Comparison of ENCODE assay signal across 21 mouse cellular contexts in genomic region chr2:169902896-169903295, GRCm38 (mm10).
DNase-seq lines count a peak whose midpoint lies in the region; ATAC-seq lines count a peak whose summit lies in the region.
"Had no signal": no experiment of that assay in that cellular context is flagged by ENCODE, and none has a peak within 500 bp of the region (broad histone marks: within the 10 kb centered on the region; RNA-seq: fewer than 3 reads in every experiment).

No protein-coding gene starts in this region.

- whole genome bisulfite sequencing in forebrain, embryonic 14.5 days, result 76% methylated on average over 7 of the region's 7 CpGs
- WGBS in forebrain, embryonic 12.5 days, result 77% methylated on average over 7 of the region's 7 CpGs
- 51% methylated on average over 7 of the region's 7 CpGs for WGBS in hindbrain, embryonic 16.5 days
- 77% methylated on average over 7 of the region's 7 CpGs for WGBS in hindbrain, embryonic 11.5 days

- no peak overlapping the region for H3K4me2 ChIP-seq in forebrain, embryonic 14.5 days (ENCODE audit: low read length)
- H3K4me2 ChIP-seq in forebrain, embryonic 12.5 days, result no peak overlapping the region
- no peak overlapping the region for H3K4me2 ChIP-seq in hindbrain, embryonic 16.5 days (ENCODE audit: low read length)
- H3K4me2 ChIP-seq in hindbrain, embryonic 11.5 days (replicated peaks; ENCODE audit: low read depth, low read length), result no peak overlapping the region
- H3K4me2 ChIP-seq: heart, embryonic 11.5 days; heart, embryonic 15.5 days; intestine, embryonic 15.5 days had no signal

- H3K36me3 ChIP-seq in forebrain, embryonic 14.5 days (ENCODE audit: control insufficient read depth, insufficient read depth, low read length), result no peaks in the 10 kb centered on the region
- H3K36me3 ChIP-seq in forebrain, embryonic 12.5 days (replicated peaks), result no peaks in the 10 kb centered on the region
- H3K36me3 ChIP-seq in hindbrain, embryonic 16.5 days (ENCODE audit: control insufficient read depth, insufficient read depth, low read length), result no peaks in the 10 kb centered on the region
- H3K36me3 ChIP-seq in hindbrain, embryonic 11.5 days (ENCODE audit: control insufficient read depth, insufficient read depth, low read length), result no peaks in the 10 kb centered on the region
- H3K36me3 ChIP-seq: embryonic facial prominence, embryonic 10.5 days; G1E; heart, embryonic 15.5 days; intestine, embryonic 15.5 days had no signal

- no peaks in the 10 kb centered on the region for H3K9me3 ChIP-seq in forebrain, embryonic 14.5 days (replicated peaks; ENCODE audit: control insufficient read depth, low read length)
- no peaks in the 10 kb centered on the region for H3K9me3 ChIP-seq in forebrain, embryonic 12.5 days
- no peaks in the 10 kb centered on the region for H3K9me3 ChIP-seq in hindbrain, embryonic 16.5 days (ENCODE audit: control insufficient read depth, low read length)
- H3K9me3 ChIP-seq in hindbrain, embryonic 11.5 days (ENCODE audit: control insufficient read depth, low read length), result no peaks in the 10 kb centered on the region
- H3K9me3 ChIP-seq: embryonic facial prominence, embryonic 10.5 days; heart, embryonic 15.5 days; intestine, embryonic 15.5 days had no signal

- H3K9ac ChIP-seq in forebrain, embryonic 14.5 days (ENCODE audit: low read length), result no peak overlapping the region
- no peak overlapping the region for H3K9ac ChIP-seq in forebrain, embryonic 12.5 days
- no peak overlapping the region for H3K9ac ChIP-seq in hindbrain, embryonic 16.5 days (ENCODE audit: low read depth, low read length)
- no peak overlapping the region for H3K9ac ChIP-seq in hindbrain, embryonic 11.5 days (ENCODE audit: low read depth, low read length)
- H3K9ac ChIP-seq: heart, embryonic 15.5 days; intestine, embryonic 15.5 days had no signal

- no peak overlapping the region for H3K4me3 ChIP-seq in forebrain, embryonic 14.5 days (ENCODE audit: low read depth, low read length)
- no peak overlapping the region for H3K4me3 ChIP-seq in forebrain, embryonic 12.5 days (replicated peaks)
- no peak overlapping the region for H3K4me3 ChIP-seq in hindbrain, embryonic 16.5 days (ENCODE audit: low read length)
- no peak overlapping the region for H3K4me3 ChIP-seq in hindbrain, embryonic 11.5 days (ENCODE audit: low read depth, low read length)
- H3K4me3 ChIP-seq: embryonic facial prominence, embryonic 10.5 days; heart, adult 2 months; heart, embryonic 15.5 days; intestine, embryonic 15.5 days had no signal

- H3K4me1 ChIP-seq in forebrain, embryonic 14.5 days (ENCODE audit: control insufficient read depth, insufficient read depth, low read length), result no peaks in the 10 kb centered on the region
- H3K4me1 ChIP-seq in forebrain, embryonic 12.5 days, result no peaks in the 10 kb centered on the region
- no peaks in the 10 kb centered on the region for H3K4me1 ChIP-seq in hindbrain, embryonic 16.5 days (ENCODE audit: control insufficient read depth, insufficient read depth, low read depth, low read length)
- H3K4me1 ChIP-seq in hindbrain, embryonic 11.5 days (replicated peaks; ENCODE audit: control insufficient read depth, insufficient read depth, low read length), result no peaks in the 10 kb centered on the region; the same call in 1 of the 2 replicates
- H3K4me1 ChIP-seq: heart, embryonic 15.5 days had no signal

- H3K27me3 ChIP-seq in forebrain, embryonic 14.5 days (replicated peaks; ENCODE audit: control insufficient read depth, insufficient read depth, low read length), result no peaks in the 10 kb centered on the region
- no peaks in the 10 kb centered on the region for H3K27me3 ChIP-seq in forebrain, embryonic 12.5 days
- H3K27me3 ChIP-seq in hindbrain, embryonic 16.5 days (replicated peaks; ENCODE audit: control insufficient read depth, insufficient read depth, low read length), result no peaks in the 10 kb centered on the region
- H3K27me3 ChIP-seq in hindbrain, embryonic 11.5 days (ENCODE audit: control insufficient read depth, insufficient read depth, low read length), result no peaks in the 10 kb centered on the region
- H3K27me3 ChIP-seq: heart, embryonic 15.5 days; intestine, embryonic 15.5 days had no signal

- peak; percentile 33 for DNase-seq in forebrain, embryonic 14.5 days (ENCODE audit: low spot score)
- DNase-seq in hindbrain, embryonic 11.5 days (ENCODE audit: low spot score), result no peak
- peak; percentile 32 to 60 for DNase-seq in right cerebral cortex, postnatal 10 days (ENCODE audit: low spot score in 2 of 2)
- no peak for DNase-seq in right cerebral cortex, postnatal 4 days
- no peak for DNase-seq in kidney, postnatal 4 days
- DNase-seq: adrenal gland, adult 8-10 months; B cell, adult 2 months; cerebellum, adult 2 months; cerebellum, postnatal 10 days; gastrocnemius, postnatal 14 days; heart, adult 2 months; heart, postnatal 14 days had no signal

- no peak for ATAC-seq in forebrain, embryonic 14.5 days
- no peak for ATAC-seq in forebrain, embryonic 12.5 days (ENCODE audit: low FRiP score)
- 0 out of 2 replicates have a peak, but pooled peaks have one; percentile 50 for ATAC-seq in hindbrain, embryonic 16.5 days
- ATAC-seq in hindbrain, embryonic 11.5 days (ENCODE audit: low FRiP score), result no peak
- ATAC-seq: CD4-positive, CD25-positive, alpha-beta regulatory T cell, adult 4 months; forebrain, embryonic 16.5 days; intestine, embryonic 15.5 days had no signal

- H3K27ac ChIP-seq in forebrain, embryonic 14.5 days (ENCODE audit: low read depth, low read length), result no peak overlapping the region
- no peak overlapping the region for H3K27ac ChIP-seq in forebrain, embryonic 12.5 days
- H3K27ac ChIP-seq in hindbrain, embryonic 16.5 days (ENCODE audit: low read depth, low read length), result no peak overlapping the region
- H3K27ac ChIP-seq in hindbrain, embryonic 11.5 days (ENCODE audit: low read depth, low read length), result no peak overlapping the region
- H3K27ac ChIP-seq: embryonic facial prominence, embryonic 10.5 days; heart, adult 2 months; heart, embryonic 15.5 days; intestine, embryonic 15.5 days had no signal

Comparison
In these comparisons a context has a peak if more than half of its experiments do, and no peak if none do; other contexts are left out.
1. DNase-seq: peak in forebrain, embryonic 14.5 days (single experiment) and right cerebral cortex, postnatal 10 days (2 of 2); none in hindbrain, embryonic 11.5 days (single experiment), right cerebral cortex, postnatal 4 days (single experiment) and kidney, postnatal 4 days (0 of 2).